Mouse (Mus musculus) NIH3T3 (cell line): ENCODE measurements around the gene Ripk1.
A peak's percentile ranks its signal among the peaks of the same experiment; 100 is the strongest.

ENCODE experiments used
- DNase-seq: peaks from one replicate; pipeline ENCODE4 v3.0.0-alpha.2; 2012; ENCODE audit warnings: low read depth

Ripk1 gene

GRCm38 (mm10) chr13:34002058-34003006, at the start of gene Ripk1, which contains the start of gene Serpinb6a:
Ripk1 (plus strand) TSS chr13:34002363.
Serpinb6a (minus strand) TSS chr13:34002794.
- peak; percentile 88 for DNase-seq

DNA sequence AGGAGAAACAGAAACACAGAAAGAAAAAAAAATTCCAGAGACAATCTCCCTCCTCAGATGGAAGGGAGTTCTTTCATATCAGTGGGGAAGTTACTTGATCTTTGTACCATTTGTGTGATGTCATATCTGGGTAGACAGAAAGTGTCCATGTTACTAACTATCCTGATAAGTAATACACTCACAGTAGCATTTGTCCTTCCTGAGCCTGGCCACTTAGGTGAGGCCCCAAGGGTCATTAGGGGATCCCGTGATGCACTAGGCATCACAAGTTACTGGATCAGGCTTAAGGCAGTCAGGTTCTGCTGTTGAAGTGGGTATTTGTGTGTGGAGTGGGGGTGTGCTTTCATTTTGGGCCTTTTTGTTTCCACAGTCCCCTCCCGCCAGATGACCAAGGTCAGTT, 49.2 kb upstream of the Ripk1 start:
- no peak for DNase-seq

- DNase-seq: peak; percentile 66
These were observed 45.4 kb upstream of the Ripk1 start for GRCm38 (mm10) chr13:33956571-33957421.

DNA sequence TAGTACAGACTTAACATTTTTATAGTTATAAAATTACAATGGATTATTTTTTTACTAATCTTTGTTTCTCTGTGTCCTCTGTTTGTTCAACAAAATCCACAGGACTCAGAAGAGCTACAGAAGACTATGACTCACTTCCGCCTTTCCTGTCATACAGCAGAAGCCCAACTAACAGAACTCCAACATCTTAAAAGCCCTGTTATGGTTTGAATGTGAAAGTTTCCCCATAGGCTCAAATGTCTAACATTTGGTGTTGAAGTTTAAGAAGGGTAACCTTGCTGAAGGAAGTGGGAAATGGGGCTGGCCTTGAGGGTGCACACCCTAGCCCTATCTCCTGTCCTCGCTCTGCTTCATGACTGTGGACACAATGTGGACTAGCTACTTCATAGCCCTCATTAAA, 42.4 kb upstream of the Ripk1 start:
- DNase-seq: no peak

DNA sequence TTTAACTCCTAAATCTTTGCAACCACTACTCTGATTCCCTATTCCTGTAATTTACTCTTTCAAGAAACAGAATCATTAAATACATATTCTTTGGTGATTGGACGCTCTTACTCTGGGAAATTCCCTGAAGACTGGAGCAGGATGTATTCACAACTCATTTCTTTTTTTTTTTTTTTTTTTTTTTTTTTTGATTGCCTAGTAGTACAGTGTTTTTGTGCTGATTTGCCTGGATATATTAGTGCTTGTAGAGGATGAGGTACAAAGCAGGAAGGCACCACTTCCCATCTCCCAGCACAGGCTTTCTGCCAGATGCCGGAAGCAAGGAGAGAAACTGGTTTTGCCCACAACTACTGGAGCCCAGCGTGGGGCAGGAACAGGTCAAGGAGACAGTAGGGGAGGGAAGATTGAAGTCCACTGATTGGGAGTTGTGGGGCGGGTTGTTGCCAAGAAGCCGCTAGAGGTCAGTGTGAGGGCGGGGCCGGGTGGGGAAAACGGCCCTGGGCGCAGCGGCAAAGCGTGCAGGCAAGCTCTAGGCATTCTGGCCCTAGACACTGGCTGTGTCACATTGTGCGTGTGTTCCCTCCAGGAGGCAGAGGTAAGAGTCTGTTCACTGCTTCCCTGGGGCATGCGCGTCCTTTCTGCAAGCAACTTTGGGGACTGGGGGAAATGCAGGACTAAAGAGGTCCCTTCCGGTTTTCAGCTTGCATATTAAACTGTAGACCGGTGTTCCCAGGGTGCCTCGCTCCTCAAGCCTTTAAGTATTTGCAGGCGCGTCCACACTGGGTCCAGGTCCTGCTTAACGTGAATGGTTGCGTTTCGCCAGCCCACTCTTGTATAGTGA, 37.7 kb upstream of the Ripk1 start, which contains the start of gene Nqo2:
Nqo2 (plus strand) TSS at position 482 of the 841 bp plus-strand sequence.
- peak; percentile 80 for DNase-seq

DNA sequence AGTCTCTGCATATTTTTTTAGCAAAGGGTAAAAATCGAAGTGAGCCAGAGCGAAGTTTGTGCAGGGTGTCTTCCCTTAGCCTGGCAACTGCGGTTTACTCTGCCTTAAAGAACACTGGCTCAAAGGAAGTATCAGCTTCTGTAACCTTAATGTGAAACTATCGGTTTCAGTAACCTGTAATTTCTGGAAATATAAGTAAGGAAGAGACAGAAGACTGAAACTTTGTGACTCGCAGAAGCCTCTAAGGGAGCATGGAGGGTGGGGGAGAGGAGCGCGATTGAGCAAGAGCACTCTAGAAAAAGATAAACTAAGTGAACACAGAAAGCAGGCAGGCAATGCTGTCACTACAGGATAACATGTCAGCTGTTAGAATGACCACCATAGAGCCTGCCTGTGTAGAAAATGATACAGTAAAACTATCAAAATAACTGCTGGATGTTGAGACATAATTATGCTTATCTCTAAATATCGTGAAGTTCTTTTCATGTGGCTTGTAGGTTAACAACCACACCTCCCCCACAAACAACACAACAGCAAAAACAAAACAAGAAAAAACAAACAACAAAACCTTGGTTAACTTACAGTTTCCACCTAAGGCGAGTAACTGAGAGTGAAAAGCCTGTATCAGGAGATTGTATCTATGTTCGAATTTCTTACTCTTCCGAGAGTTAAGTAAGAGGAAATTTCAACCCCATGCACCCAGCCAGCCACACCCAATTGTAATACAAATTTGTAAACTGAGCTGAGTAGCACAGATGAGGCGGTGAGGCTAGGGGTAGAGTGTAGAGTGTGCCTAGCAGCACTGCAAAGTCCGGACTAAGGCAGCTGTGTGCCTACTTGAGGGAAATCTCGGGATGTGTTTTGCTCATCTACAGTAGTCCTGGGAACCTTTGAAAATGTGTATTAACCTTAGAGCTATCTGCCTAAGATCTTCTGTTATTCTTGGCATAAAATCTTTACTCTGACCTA, 36.8 kb upstream of the Ripk1 start:
- DNase-seq: peak; percentile 55

GRCm38 (mm10) chr13:33966025-33966412, 36.1 kb upstream of the Ripk1 start:
- DNase-seq: no peak

DNA sequence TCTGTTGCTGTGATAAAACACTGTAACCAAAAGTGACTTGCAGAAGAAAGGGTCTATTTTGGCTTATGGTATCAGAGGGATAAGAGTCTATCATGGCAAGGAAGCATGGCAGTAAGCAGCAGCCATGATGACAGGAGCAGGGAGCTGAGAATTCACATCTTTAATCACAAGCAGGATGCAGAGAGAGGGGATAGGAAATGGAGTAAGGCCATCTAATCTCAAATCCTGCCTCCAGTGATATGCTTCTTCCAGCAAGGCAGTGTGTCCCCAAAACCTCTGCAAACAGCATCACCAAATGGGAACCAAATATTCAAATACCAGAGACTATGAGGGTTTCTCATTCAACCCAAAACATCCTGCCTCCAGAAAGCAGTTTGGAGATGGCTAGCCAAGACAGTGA, 35.6 kb upstream of the Ripk1 start:
- no peak for DNase-seq

DNA sequence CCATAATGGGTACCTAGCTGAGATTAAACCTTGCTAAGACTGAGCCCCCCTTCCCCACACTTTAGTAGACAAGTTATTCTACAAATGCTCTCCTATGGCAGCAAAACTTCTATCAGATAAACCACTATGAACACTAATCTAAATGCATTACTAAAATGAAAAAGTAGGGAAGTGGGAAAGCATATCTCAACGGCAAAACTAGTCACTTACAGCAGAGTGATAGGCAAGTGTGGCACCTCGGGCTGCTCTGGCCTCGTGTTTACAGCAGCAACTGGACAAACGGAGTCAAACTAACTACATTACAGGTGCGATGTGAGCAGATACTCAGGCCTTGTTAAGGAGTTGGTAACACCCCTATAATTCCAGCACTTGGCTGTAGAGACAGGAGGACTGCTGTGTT, 12.5 kb upstream of the Ripk1 start:
- no peak for DNase-seq

DNA sequence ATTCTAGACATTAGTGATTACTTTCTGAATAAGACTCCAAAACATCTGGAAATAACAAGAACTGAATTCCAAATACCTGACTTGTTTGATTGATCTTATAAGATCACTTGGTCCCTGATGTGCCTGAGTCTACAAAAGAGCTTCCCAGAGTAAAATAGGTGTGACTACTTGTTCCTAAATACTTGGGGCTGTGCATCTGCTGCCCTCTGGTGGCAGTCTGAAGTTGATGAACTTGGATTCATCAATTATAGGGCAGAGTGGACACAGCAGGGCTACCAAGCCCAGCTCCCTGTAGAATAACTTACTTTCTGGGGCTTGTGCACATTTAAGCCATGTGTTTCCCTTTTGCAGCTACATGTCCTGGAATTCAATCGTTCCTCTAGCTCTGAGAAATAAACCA, 7.0 kb upstream of the Ripk1 start:
- peak; percentile 90 for DNase-seq

DNA sequence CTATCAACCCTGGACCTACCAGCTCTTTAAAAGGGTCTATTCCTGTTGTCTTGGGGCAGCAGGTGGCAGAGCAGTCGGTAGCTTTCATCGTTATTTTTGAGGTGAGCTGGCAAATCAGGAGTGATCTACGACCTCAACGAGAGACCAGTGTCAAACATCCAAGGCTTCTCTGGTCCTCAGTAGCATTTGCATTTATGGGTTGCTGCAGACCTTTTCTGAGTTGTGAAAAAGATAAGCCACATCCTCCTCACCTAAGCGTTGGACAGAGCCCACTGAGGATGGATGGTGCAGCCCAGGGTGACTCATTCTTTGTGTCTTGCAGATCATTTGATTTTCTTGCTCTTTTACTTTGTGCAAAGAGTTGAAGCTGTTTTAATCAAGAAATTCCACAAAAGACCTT, 895 bp downstream of the Ripk1 start:
- no peak for DNase-seq

GRCm38 (mm10) chr13:34007234-34007633, 5.1 kb downstream of the Ripk1 start:
- no peak for DNase-seq

GRCm38 (mm10) chr13:34016927-34017569, 14.9 kb downstream of the Ripk1 start:
- DNase-seq: no peak

DNA sequence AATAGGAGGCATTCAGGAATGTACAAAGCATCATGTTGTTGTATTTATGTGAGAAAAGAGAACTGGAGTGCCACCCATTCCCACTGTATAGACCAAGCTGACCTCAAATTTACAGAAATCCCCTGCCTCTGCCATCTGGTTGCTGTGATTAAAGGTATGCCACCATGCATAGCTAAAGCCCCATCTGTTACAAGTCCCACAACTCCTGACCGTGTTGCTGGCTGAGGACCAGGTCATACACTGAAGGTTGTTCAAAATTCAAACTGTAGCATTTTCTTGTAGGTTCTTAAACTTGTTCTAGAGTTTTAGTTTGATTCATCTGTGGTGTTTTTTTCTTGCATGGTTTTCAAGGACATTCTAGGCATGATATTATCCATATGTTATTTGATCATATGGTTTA, 16.4 kb downstream of the Ripk1 start:
- no peak for DNase-seq

- DNase-seq: no peak
These were observed 19.8 kb downstream of the Ripk1 start for GRCm38 (mm10) chr13:34021998-34022397.

DNA sequence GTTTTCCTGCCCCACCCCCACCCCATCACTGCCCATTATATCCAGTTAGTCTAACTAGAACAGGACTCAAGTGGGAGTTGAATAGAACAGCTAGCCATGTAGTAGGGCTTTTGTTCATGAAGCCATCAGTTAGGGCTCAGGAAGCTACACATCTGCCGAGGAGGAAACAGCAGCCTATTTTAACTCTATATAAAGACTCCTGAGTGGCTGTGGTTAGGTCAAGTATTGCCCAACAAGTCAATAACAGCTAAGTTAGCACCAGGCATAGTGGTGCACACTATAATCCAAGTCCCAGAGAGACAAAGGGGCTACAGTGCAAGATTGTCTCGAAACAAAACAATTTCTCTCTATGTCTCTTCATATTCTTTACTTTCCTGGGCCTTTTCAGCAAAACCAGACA, 29.9 kb downstream of the Ripk1 start:
- no peak for DNase-seq

DNA sequence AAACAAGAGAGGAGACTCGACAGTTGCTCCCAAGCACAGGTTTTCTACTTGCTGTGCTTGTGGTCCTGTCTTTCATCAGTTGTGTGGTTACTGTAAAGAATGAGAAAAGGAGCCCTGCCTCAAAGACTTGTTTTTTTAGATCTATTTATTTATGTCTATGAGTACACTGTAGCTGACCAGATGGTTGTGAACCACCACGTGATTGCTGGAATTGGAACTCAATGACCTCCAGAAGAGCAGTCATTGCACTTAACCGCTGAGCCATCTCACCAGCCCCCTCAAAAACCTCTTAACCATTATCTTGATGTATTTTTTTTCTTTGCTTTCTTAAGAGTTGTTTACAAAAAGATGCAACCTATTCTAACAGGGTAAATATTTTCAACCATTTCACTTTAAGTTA, 33.3 kb downstream of the Ripk1 start:
- DNase-seq: no peak

- no peak for DNase-seq
These were observed 34.6 kb downstream of the Ripk1 start for GRCm38 (mm10) chr13:34036726-34037125.

GRCm38 (mm10) chr13:34037172-34038055, 35.3 kb downstream of the Ripk1 start, which contains the start of gene Bphl:
Bphl (plus strand) TSS chr13:34037597.
- DNase-seq: peak; percentile 93
